Mouse (Mus musculus): ENCODE data around the gene Eif2b2. TPM values are rescaled to one million over a fixed set of nuclear protein-coding genes. Genes with fewer than 3 reads are reported as not detected.

Gene Eif2b2
- polyA plus RNA-seq (2015; fragmentation: Nextera tagmentation; extraction: Ambion mirVana) = 50.1 and 62.3 TPM in 2 replicates

GRCm38 (mm10) chr12:85219236-85219904 lies at the start of gene Eif2b2:
Gene Eif2b2 (plus strand): TSS chr12:85219481.
- H3K27ac ChIP-seq = peak within 1 kb of the TSS; percentile 78
- ATAC-seq (replicated peaks; ENCODE audit: insufficient number of reproducible peaks, insufficient read depth, low FRiP score, low read depth) = peak; percentile 100
- peak within 1 kb of the TSS; percentile 90 for H3K4me2 ChIP-seq
- peaks cover 20% of the 10 kb centered on the region for H3K4me1 ChIP-seq (replicated peaks)
- peaks cover 32% of the 10 kb centered on the region for H3K36me3 ChIP-seq
- under 1% methylated on average over 54 of the region's 54 CpGs for WGBS
- no peaks in the 10 kb centered on the region for H3K9me3 ChIP-seq (replicated peaks)
- H3K9ac ChIP-seq = peak within 1 kb of the TSS; percentile 76
- H3K4me3 ChIP-seq = peak within 1 kb of the TSS; percentile 90
- H3K27me3 ChIP-seq = no peaks in the 10 kb centered on the region

- peak; percentile 24; the same call in 1 of the 2 replicates for ATAC-seq (replicated peaks; ENCODE audit: insufficient number of reproducible peaks, insufficient read depth, low FRiP score, low read depth)
- no peaks in the 10 kb centered on the region for H3K36me3 ChIP-seq
- no peak overlapping the region for H3K4me3 ChIP-seq
- H3K27me3 ChIP-seq = no peaks in the 10 kb centered on the region
- H3K9ac ChIP-seq = no peak overlapping the region; the same call in 1 of the 2 replicates
- peak overlapping the region; percentile 42; the same call in 1 of the 2 replicates for H3K4me2 ChIP-seq
- no peaks in the 10 kb centered on the region for H3K9me3 ChIP-seq (replicated peaks)
- H3K27ac ChIP-seq = no peak overlapping the region
- WGBS = 57% methylated on average over 3 of the region's 3 CpGs
- H3K4me1 ChIP-seq (replicated peaks) = peaks cover 38% of the 10 kb centered on the region
Observed at GRCm38 (mm10) chr12:85169877-85170276, 49.4 kb upstream of the Eif2b2 start.

GRCm38 (mm10) chr12:85170284-85170947 lies 48.9 kb upstream of the Eif2b2 start:
- Histone ChIP-seq H3K4me2 (no peak overlapping the region), H3K4me1 (replicated peaks) (peaks cover 43% of the 10 kb centered on the region), H3K4me3 (no peak overlapping the region), H3K9me3 (replicated peaks) (no peaks in the 10 kb centered on the region), H3K36me3 (no peaks in the 10 kb centered on the region), H3K27me3 (no peaks in the 10 kb centered on the region), H3K27ac (0 out of 2 replicates have a peak overlapping the region, but pooled peaks have one; percentile 17), H3K9ac (no peak overlapping the region; the same call in 1 of the 2 replicates)
- WGBS = 80% methylated on average over 11 of the region's 11 CpGs
- ATAC-seq (replicated peaks; ENCODE audit: insufficient number of reproducible peaks, insufficient read depth, low FRiP score, low read depth) = no peak; the same call in 1 of the 2 replicates

- H3K4me1 ChIP-seq (replicated peaks) = peaks cover 48% of the 10 kb centered on the region
- ATAC-seq (replicated peaks; ENCODE audit: insufficient number of reproducible peaks, insufficient read depth, low FRiP score, low read depth) = no peak
- no peak overlapping the region for H3K4me2 ChIP-seq
- no peaks in the 10 kb centered on the region for H3K9me3 ChIP-seq (replicated peaks)
- 70% methylated on average over 3 of the region's 3 CpGs for WGBS
- H3K4me3 ChIP-seq = no peak overlapping the region
- no peaks in the 10 kb centered on the region for H3K36me3 ChIP-seq
- H3K27ac ChIP-seq = no peak overlapping the region
- no peak overlapping the region; the same call in 1 of the 2 replicates for H3K9ac ChIP-seq
- H3K27me3 ChIP-seq = no peaks in the 10 kb centered on the region
Observed at GRCm38 (mm10) chr12:85170948-85171307, 48.4 kb upstream of the Eif2b2 start.

GRCm38 (mm10) chr12:85174016-85174415 lies 45.3 kb upstream of the Eif2b2 start:
- Histone ChIP-seq H3K36me3 (no peaks in the 10 kb centered on the region), H3K4me1 (replicated peaks) (peaks cover 69% of the 10 kb centered on the region), H3K4me2 (no peak overlapping the region), H3K9ac (no peak overlapping the region), H3K27me3 (peaks cover 5% of the 10 kb centered on the region), H3K4me3 (no peak overlapping the region), H3K9me3 (replicated peaks) (no peaks in the 10 kb centered on the region), H3K27ac (no peak overlapping the region)
- ATAC-seq (replicated peaks; ENCODE audit: insufficient number of reproducible peaks, insufficient read depth, low FRiP score, low read depth) = no peak
- 62% methylated on average over 7 of the region's 7 CpGs for WGBS

- Histone ChIP-seq H3K4me3 (peak overlapping the region; percentile 42), H3K27me3 (peaks cover 5% of the 10 kb centered on the region), H3K4me2 (peak overlapping the region; percentile 74), H3K9ac (peak overlapping the region; percentile 43), H3K27ac (peak overlapping the region; percentile 53), H3K9me3 (replicated peaks) (no peaks in the 10 kb centered on the region), H3K4me1 (replicated peaks) (peaks cover 62% of the 10 kb centered on the region), H3K36me3 (no peaks in the 10 kb centered on the region)
- peak; percentile 40; the same call in 1 of the 2 replicates for ATAC-seq (replicated peaks; ENCODE audit: insufficient number of reproducible peaks, insufficient read depth, low FRiP score, low read depth)
- 33% methylated on average over 16 of the region's 16 CpGs for WGBS
Observed at GRCm38 (mm10) chr12:85175087-85175675, 44.1 kb upstream of the Eif2b2 start.

- peaks cover 54% of the 10 kb centered on the region for H3K4me1 ChIP-seq (replicated peaks)
- WGBS = 16% methylated on average over 11 of the region's 11 CpGs
Observed at GRCm38 (mm10) chr12:85175926-85176845, 43.1 kb upstream of the Eif2b2 start.

GRCm38 (mm10) chr12:85176846-85177523 lies 42.3 kb upstream of the Eif2b2 start:
- WGBS = 2% methylated on average over 32 of the region's 32 CpGs
- Histone ChIP-seq H3K36me3 (no peaks in the 10 kb centered on the region), H3K9me3 (replicated peaks) (no peaks in the 10 kb centered on the region), H3K27me3 (peaks cover 9% of the 10 kb centered on the region), H3K27ac (0 out of 2 replicates have a peak overlapping the region, but pooled peaks have one; percentile 53), H3K4me1 (replicated peaks) (peaks cover 62% of the 10 kb centered on the region), H3K9ac (peak overlapping the region; percentile 43), H3K4me3 (peak overlapping the region; percentile 42), H3K4me2 (peak overlapping the region; percentile 74)
- ATAC-seq (replicated peaks; ENCODE audit: insufficient number of reproducible peaks, insufficient read depth, low FRiP score, low read depth) = peak; percentile 60

More at GRCm38 (mm10) chr12:85175926-85176845, 43.1 kb upstream of the Eif2b2 start:
- Histone ChIP-seq H3K27me3 (peaks cover 9% of the 10 kb centered on the region), H3K4me2 (peak overlapping the region; percentile 74), H3K36me3 (no peaks in the 10 kb centered on the region), H3K27ac (peak overlapping the region; percentile 53), H3K9me3 (replicated peaks) (no peaks in the 10 kb centered on the region), H3K9ac (peak overlapping the region; percentile 43), H3K4me3 (peak overlapping the region; percentile 42)
- ATAC-seq (replicated peaks; ENCODE audit: insufficient number of reproducible peaks, insufficient read depth, low FRiP score, low read depth) = peak; percentile 66

GRCm38 (mm10) chr12:85177740-85178239 lies 41.5 kb upstream of the Eif2b2 start, which contains the start of gene Pgf:
Gene Pgf (minus strand): TSS chr12:85177790.
- 0 out of 2 replicates have a peak within 1 kb of the TSS, but pooled peaks have one; percentile 53 for H3K27ac ChIP-seq
- H3K27me3 ChIP-seq = peaks cover 9% of the 10 kb centered on the region
- peak within 1 kb of the TSS; percentile 74 for H3K4me2 ChIP-seq
- H3K9ac ChIP-seq = peak within 1 kb of the TSS; percentile 43
- WGBS = 79% methylated on average over 10 of the region's 10 CpGs
- peaks cover 62% of the 10 kb centered on the region for H3K4me1 ChIP-seq (replicated peaks)
- no peaks in the 10 kb centered on the region for H3K36me3 ChIP-seq
- H3K9me3 ChIP-seq (replicated peaks) = no peaks in the 10 kb centered on the region
- no peak for ATAC-seq (replicated peaks; ENCODE audit: insufficient number of reproducible peaks, insufficient read depth, low FRiP score, low read depth)
- peak within 1 kb of the TSS; percentile 42 for H3K4me3 ChIP-seq

GRCm38 (mm10) chr12:85178294-85178693 lies 41.0 kb upstream of the Eif2b2 start:
- peaks cover 13% of the 10 kb centered on the region for H3K27me3 ChIP-seq
- peaks cover 58% of the 10 kb centered on the region for H3K4me1 ChIP-seq (replicated peaks)
- H3K9me3 ChIP-seq (replicated peaks) = no peaks in the 10 kb centered on the region
- H3K27ac ChIP-seq = no peak overlapping the region
- 84% methylated on average over 2 of the region's 2 CpGs for WGBS
- no peak for ATAC-seq (replicated peaks; ENCODE audit: insufficient number of reproducible peaks, insufficient read depth, low FRiP score, low read depth)
- H3K36me3 ChIP-seq = no peaks in the 10 kb centered on the region
- H3K9ac ChIP-seq = no peak overlapping the region
- H3K4me2 ChIP-seq = no peak overlapping the region
- no peak overlapping the region for H3K4me3 ChIP-seq

Data from heart, embryonic 15.5 days (tissue).